Mouse (Mus musculus) embryonic facial prominence, embryonic 13.5 days (tissue): ENCODE measurements around the gene Cpeb4. TPM values are rescaled to one million over a fixed set of nuclear protein-coding genes. Genes with fewer than 3 reads are reported as not detected.

Experiments used
- ATAC-seq: fragments of 200-750 bp; cut with Nextera tagmentation; 2 replicates; pipeline ENCODE4 v1.8.0; 2017; ENCODE audit warnings: low read depth; ENCODE audit not compliant: insufficient number of reproducible peaks, insufficient read depth, low FRiP score, low TSS enrichment
- H3K27ac ChIP-seq: fragments of 300-500 bp; sonication (generic); 2 replicates; pipeline ENCODE4 v1.5.1; 2015; ENCODE audit warnings: moderate library complexity, mild to moderate bottlenecking, inconsistent platforms
- H3K27me3 ChIP-seq: fragments of 300-500 bp; sonication (generic); 2 replicates; pipeline ENCODE4 v1.6.1; 2015; ENCODE audit warnings: mild to moderate bottlenecking, inconsistent platforms
- H3K36me3 ChIP-seq: fragments of 300-500 bp; sonication (generic); 2 replicates; pipeline ENCODE4 v1.6.1; 2015; ENCODE audit warnings: mild to moderate bottlenecking, inconsistent platforms
- H3K4me1 ChIP-seq: fragments of 300-500 bp; sonication (generic); 2 replicates; pipeline ENCODE4 v1.6.1; 2015; ENCODE audit warnings: inconsistent platforms
- H3K4me2 ChIP-seq: fragments of 300-500 bp; sonication (generic); 2 replicates; pipeline ENCODE4 v1.6.1; 2015; ENCODE audit warnings: moderate library complexity, mild to moderate bottlenecking, inconsistent platforms
- H3K4me3 ChIP-seq: fragments of 300-500 bp; sonication (generic); 2 replicates; pipeline ENCODE4 v1.5.1; 2015; ENCODE audit warnings: mild to moderate bottlenecking, inconsistent platforms
- H3K9ac ChIP-seq: fragments of 300-500 bp; sonication (generic); 2 replicates; pipeline ENCODE4 v1.6.1; 2015; ENCODE audit warnings: mild to moderate bottlenecking, inconsistent platforms
- H3K9me3 ChIP-seq: fragments of 300-500 bp; sonication (generic); 2 replicates; pipeline ENCODE4 v1.6.1; 2016; ENCODE audit warnings: inconsistent platforms
- WGBS: fragments of 180-500 bp; shearing (Covaris S2); methylation state at CpG from one replicate; pipeline ENCODE4 v1.1.7; 2015; ENCODE audit warnings: mixed read lengths; 5-methylcytosine and 5-hydroxymethylcytosine counted together
- polyA plus RNA-seq: library from polyadenylated mRNA; unstranded; fragments of >200 nt; fragmentation: Nextera tagmentation; extraction: Ambion mirVana; gene quantifications from 2 replicates; pipeline ENCODE4 v1.2.1, GENCODE M21; 2015

Gene Cpeb4
- polyA plus RNA-seq: 2.0 and 2.6 TPM in 2 replicates

GRCm38 (mm10) chr11:31871911-31872310 is at the start of gene Cpeb4:
Gene Cpeb4, plus strand, starts transcription at chr11:31872211.
- 78% methylated on average over 4 of the region's 4 CpGs for WGBS
- Histone ChIP-seq H3K27ac (peak within 1 kb of the TSS; percentile 51; the same call in 1 of the 2 replicates), H3K4me1 (peaks cover 19% of the 10 kb centered on the region), H3K9me3 (no peaks in the 10 kb centered on the region), H3K36me3 (no peaks in the 10 kb centered on the region), H3K27me3 (no peaks in the 10 kb centered on the region), H3K4me3 (peak within 1 kb of the TSS; percentile 86), H3K9ac (peak within 1 kb of the TSS; percentile 84), H3K4me2 (peak within 1 kb of the TSS; percentile 85)
- ATAC-seq: no peak

- H3K4me1 ChIP-seq: no peaks in the 10 kb centered on the region
- H3K9ac ChIP-seq: no peak overlapping the region
- no peak for ATAC-seq
- H3K4me2 ChIP-seq: no peak overlapping the region
- H3K9me3 ChIP-seq: no peaks in the 10 kb centered on the region
- no peak overlapping the region for H3K4me3 ChIP-seq
- no peaks in the 10 kb centered on the region for H3K27me3 ChIP-seq
- no peak overlapping the region for H3K27ac ChIP-seq
- no peaks in the 10 kb centered on the region for H3K36me3 ChIP-seq
- WGBS: 79% methylated on average over 9 of the region's 9 CpGs
These were observed 49.5 kb upstream of the Cpeb4 start for GRCm38 (mm10) chr11:31822556-31822955.

GRCm38 (mm10) chr11:31823513-31823912 is 48.5 kb upstream of the Cpeb4 start:
- H3K4me2 ChIP-seq: no peak overlapping the region
- H3K36me3 ChIP-seq: no peaks in the 10 kb centered on the region
- H3K27me3 ChIP-seq: no peaks in the 10 kb centered on the region
- 89% methylated on average over 7 of the region's 7 CpGs for WGBS
- H3K4me1 ChIP-seq: no peaks in the 10 kb centered on the region
- H3K27ac ChIP-seq: no peak overlapping the region
- H3K9ac ChIP-seq: no peak overlapping the region
- no peaks in the 10 kb centered on the region for H3K9me3 ChIP-seq
- no peak for ATAC-seq
- no peak overlapping the region for H3K4me3 ChIP-seq

- Histone ChIP-seq H3K27ac (no peak overlapping the region), H3K36me3 (no peaks in the 10 kb centered on the region), H3K4me2 (no peak overlapping the region), H3K4me3 (no peak overlapping the region), H3K9ac (no peak overlapping the region), H3K27me3 (no peaks in the 10 kb centered on the region), H3K9me3 (no peaks in the 10 kb centered on the region), H3K4me1 (no peaks in the 10 kb centered on the region)
- 80% methylated on average over 14 of the region's 14 CpGs for WGBS
- ATAC-seq: no peak
These were observed 47.4 kb upstream of the Cpeb4 start for GRCm38 (mm10) chr11:31824504-31825166.

GRCm38 (mm10) chr11:31828011-31828770 is 43.8 kb upstream of the Cpeb4 start:
- no peaks in the 10 kb centered on the region for H3K4me1 ChIP-seq
- no peaks in the 10 kb centered on the region for H3K36me3 ChIP-seq
- H3K27me3 ChIP-seq: no peaks in the 10 kb centered on the region
- no peak for ATAC-seq
- no peak overlapping the region for H3K9ac ChIP-seq
- H3K4me3 ChIP-seq: no peak overlapping the region
- no peaks in the 10 kb centered on the region for H3K9me3 ChIP-seq
- H3K27ac ChIP-seq: no peak overlapping the region
- 56% methylated on average over 4 of the region's 4 CpGs for WGBS
- no peak overlapping the region for H3K4me2 ChIP-seq

GRCm38 (mm10) chr11:31828771-31829072 is 43.3 kb upstream of the Cpeb4 start:
- no peak overlapping the region for H3K4me2 ChIP-seq
- no peaks in the 10 kb centered on the region for H3K36me3 ChIP-seq
- 67% methylated on average over 2 of the region's 2 CpGs for WGBS
- no peak overlapping the region for H3K9ac ChIP-seq
- no peaks in the 10 kb centered on the region for H3K27me3 ChIP-seq
- H3K4me3 ChIP-seq: no peak overlapping the region
- H3K27ac ChIP-seq: no peak overlapping the region
- ATAC-seq: no peak
- H3K9me3 ChIP-seq: no peaks in the 10 kb centered on the region
- no peaks in the 10 kb centered on the region for H3K4me1 ChIP-seq

GRCm38 (mm10) chr11:31830213-31831151 is 41.5 kb upstream of the Cpeb4 start:
- no peaks in the 10 kb centered on the region for H3K36me3 ChIP-seq
- no peak overlapping the region for H3K4me3 ChIP-seq
- H3K27me3 ChIP-seq: no peaks in the 10 kb centered on the region
- 60% methylated on average over 10 of the region's 10 CpGs for WGBS
- no peak overlapping the region for H3K27ac ChIP-seq
- no peaks in the 10 kb centered on the region for H3K9me3 ChIP-seq
- no peak for ATAC-seq
- no peak overlapping the region for H3K9ac ChIP-seq
- no peak overlapping the region for H3K4me2 ChIP-seq
- H3K4me1 ChIP-seq: no peaks in the 10 kb centered on the region

- 81% methylated on average over 5 of the region's 5 CpGs for WGBS
- no peak overlapping the region for H3K4me3 ChIP-seq
- no peak overlapping the region for H3K27ac ChIP-seq
- H3K4me1 ChIP-seq: no peaks in the 10 kb centered on the region
- no peak overlapping the region for H3K9ac ChIP-seq
- H3K4me2 ChIP-seq: no peak overlapping the region
- H3K9me3 ChIP-seq: no peaks in the 10 kb centered on the region
- no peak for ATAC-seq
- H3K27me3 ChIP-seq: no peaks in the 10 kb centered on the region
- no peaks in the 10 kb centered on the region for H3K36me3 ChIP-seq
These were observed 40.6 kb upstream of the Cpeb4 start for GRCm38 (mm10) chr11:31831451-31831850.

- Histone ChIP-seq H3K27ac (no peak overlapping the region), H3K27me3 (no peaks in the 10 kb centered on the region), H3K4me1 (no peaks in the 10 kb centered on the region), H3K4me2 (no peak overlapping the region), H3K9me3 (no peaks in the 10 kb centered on the region), H3K9ac (no peak overlapping the region), H3K36me3 (no peaks in the 10 kb centered on the region), H3K4me3 (no peak overlapping the region)
- 86% methylated on average over 5 of the region's 5 CpGs for WGBS
- ATAC-seq: no peak
These were observed 40.0 kb upstream of the Cpeb4 start for GRCm38 (mm10) chr11:31831983-31832382.

- Histone ChIP-seq H3K9me3 (no peaks in the 10 kb centered on the region), H3K4me1 (no peaks in the 10 kb centered on the region), H3K9ac (no peak overlapping the region), H3K27me3 (no peaks in the 10 kb centered on the region), H3K36me3 (no peaks in the 10 kb centered on the region), H3K4me3 (no peak overlapping the region), H3K4me2 (no peak overlapping the region), H3K27ac (no peak overlapping the region)
- 84% methylated on average over 7 of the region's 7 CpGs for WGBS
- no peak for ATAC-seq
These were observed 39.5 kb upstream of the Cpeb4 start for GRCm38 (mm10) chr11:31832439-31832980.

GRCm38 (mm10) chr11:31833506-31833905 is 38.5 kb upstream of the Cpeb4 start:
- no peak for ATAC-seq
- no peaks in the 10 kb centered on the region for H3K27me3 ChIP-seq
- no peak overlapping the region for H3K27ac ChIP-seq
- no peak overlapping the region for H3K9ac ChIP-seq
- no peak overlapping the region for H3K4me2 ChIP-seq
- H3K4me1 ChIP-seq: peaks cover 3% of the 10 kb centered on the region; the same call in 1 of the 2 replicates
- H3K9me3 ChIP-seq: no peaks in the 10 kb centered on the region
- WGBS: 37% methylated on average over 2 of the region's 2 CpGs
- no peak overlapping the region for H3K4me3 ChIP-seq
- no peaks in the 10 kb centered on the region for H3K36me3 ChIP-seq
